Comparison of ENCODE assay signal across 7 mouse cellular contexts in the genomic region with DNA sequence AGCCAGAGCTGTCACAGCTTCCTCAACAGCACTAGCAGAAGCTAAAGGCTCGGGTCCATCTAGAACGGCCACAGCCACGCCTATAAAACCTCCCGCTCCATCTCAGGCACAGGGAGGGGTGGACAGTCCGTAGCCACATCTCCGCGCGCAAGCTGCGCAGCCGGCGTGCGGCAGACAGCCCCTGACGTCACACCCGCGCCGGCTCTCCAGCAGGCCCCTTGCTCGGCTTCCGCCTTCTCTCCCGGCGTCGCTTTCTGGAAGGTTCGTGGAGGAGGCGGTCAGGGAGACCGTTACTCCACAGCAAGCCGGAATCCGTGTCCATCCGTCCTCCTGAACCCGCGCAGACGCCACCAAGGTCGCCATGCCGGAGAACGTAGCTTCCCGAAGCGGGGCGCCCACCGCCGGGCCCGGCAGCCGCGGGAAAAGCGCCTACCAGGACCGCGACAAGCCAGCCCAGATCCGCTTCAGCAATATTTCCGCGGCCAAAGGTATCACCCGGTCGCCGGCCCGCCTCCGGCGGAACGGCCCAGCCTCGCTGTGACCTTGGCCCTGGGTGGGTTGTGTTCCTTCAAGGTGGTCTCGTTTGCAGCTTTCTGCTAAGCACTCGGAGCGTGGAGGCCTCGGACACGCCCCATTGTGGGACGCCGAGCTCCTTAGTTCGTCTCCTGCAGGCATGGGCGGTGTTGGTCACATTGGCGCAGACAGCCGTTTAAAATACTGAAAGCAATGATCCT. TPM values are rescaled to one million over a fixed set of nuclear protein-coding genes. Genes with fewer than 3 reads are reported as not detected.
DNase-seq lines count a peak whose midpoint lies in the region; ATAC-seq lines count a peak whose summit lies in the region.

A gene (plus strand): TSS at position 127 of the 734 bp plus-strand sequence.

- H3K36me3 ChIP-seq in embryonic facial prominence, embryonic 10.5 days (replicated peaks): peaks cover 31% of the 10 kb centered on the region
- H3K36me3 ChIP-seq in limb, embryonic 11.5 days (ENCODE audit: control insufficient read depth, insufficient read depth, low read length): peaks cover 2% of the 10 kb centered on the region; the same call in 1 of the 2 replicates
- H3K36me3 ChIP-seq in midbrain, embryonic 14.5 days (ENCODE audit: control insufficient read depth, insufficient read depth, low read length): peaks cover 23% of the 10 kb centered on the region

- ATAC-seq in granulocyte monocyte progenitor cell, adult 5-6 weeks (replicated peaks; ENCODE audit: poor library complexity, severe bottlenecking): peak; percentile 96
- peak; percentile 98 for ATAC-seq in limb, embryonic 11.5 days (ENCODE audit: insufficient number of reproducible peaks, low FRiP score, low TSS enrichment, low read depth)
- ATAC-seq in midbrain, embryonic 14.5 days (ENCODE audit: low FRiP score, low TSS enrichment): peak; percentile 99

- no peaks in the 10 kb centered on the region for H3K27me3 ChIP-seq in embryonic facial prominence, embryonic 10.5 days (replicated peaks; ENCODE audit: low read depth, poor library complexity, severe bottlenecking)
- H3K27me3 ChIP-seq in limb, embryonic 11.5 days (ENCODE audit: control insufficient read depth, insufficient read depth, low read length): no peaks in the 10 kb centered on the region
- H3K27me3 ChIP-seq in midbrain, embryonic 14.5 days (ENCODE audit: control insufficient read depth, insufficient read depth, low read length): no peaks in the 10 kb centered on the region

- WGBS in embryonic facial prominence, embryonic 10.5 days: under 1% methylated on average over 66 of the region's 66 CpGs
- WGBS in limb, embryonic 11.5 days: under 1% methylated on average over 66 of the region's 66 CpGs
- under 1% methylated on average over 66 of the region's 66 CpGs for WGBS in midbrain, embryonic 14.5 days

- DNase-seq in adrenal gland, postnatal 10 days: peak; percentile 97
- peak; percentile 96 for DNase-seq in embryonic facial prominence, embryonic 10.5 days (ENCODE audit: low spot score)
- DNase-seq in kidney, adult 18-20 months: peak; percentile 95
- DNase-seq in limb, embryonic 11.5 days (ENCODE audit: low spot score): peak; percentile 94
- DNase-seq in midbrain, embryonic 14.5 days: peak; percentile 96
- peak; percentile 86 to 90 for DNase-seq in spleen, adult 18-20 months

- peak within 1 kb of the TSS; percentile 90 for H3K4me3 ChIP-seq in embryonic facial prominence, embryonic 10.5 days
- peak within 1 kb of the TSS; percentile 63 for H3K4me3 ChIP-seq in limb, embryonic 11.5 days (ENCODE audit: low read depth, low read length)
- peak within 1 kb of the TSS; percentile 79 for H3K4me3 ChIP-seq in midbrain, embryonic 14.5 days (replicated peaks; ENCODE audit: low read depth, low read length)

- peak within 1 kb of the TSS; percentile 99 for H3K27ac ChIP-seq in embryonic facial prominence, embryonic 10.5 days (replicated peaks)
- peak within 1 kb of the TSS; percentile 81 for H3K27ac ChIP-seq in limb, embryonic 11.5 days (replicated peaks; ENCODE audit: low read depth, low read length)
- peak within 1 kb of the TSS; percentile 89 for H3K27ac ChIP-seq in midbrain, embryonic 14.5 days (replicated peaks; ENCODE audit: low read depth, low read length)

- peak within 1 kb of the TSS; percentile 92 for H3K4me2 ChIP-seq in limb, embryonic 11.5 days (ENCODE audit: low read depth, severe bottlenecking)
- H3K4me2 ChIP-seq in midbrain, embryonic 14.5 days (ENCODE audit: low read length): peak within 1 kb of the TSS; percentile 98

- no peaks in the 10 kb centered on the region for H3K9me3 ChIP-seq in embryonic facial prominence, embryonic 10.5 days
- H3K9me3 ChIP-seq in limb, embryonic 11.5 days (ENCODE audit: control insufficient read depth, low read length): no peaks in the 10 kb centered on the region
- H3K9me3 ChIP-seq in midbrain, embryonic 14.5 days (ENCODE audit: control insufficient read depth, low read length): no peaks in the 10 kb centered on the region

- H3K9ac ChIP-seq in limb, embryonic 11.5 days (ENCODE audit: low read length): peak within 1 kb of the TSS; percentile 76
- H3K9ac ChIP-seq in midbrain, embryonic 14.5 days (replicated peaks; ENCODE audit: low read length): peak within 1 kb of the TSS; percentile 78

- H3K4me1 ChIP-seq in embryonic facial prominence, embryonic 10.5 days: peaks cover 16% of the 10 kb centered on the region
- H3K4me1 ChIP-seq in limb, embryonic 11.5 days (ENCODE audit: control insufficient read depth, insufficient read depth, low read length): peaks cover 9% of the 10 kb centered on the region
- peaks cover 14% of the 10 kb centered on the region for H3K4me1 ChIP-seq in midbrain, embryonic 14.5 days (ENCODE audit: control insufficient read depth, insufficient read depth, low read length)

RNA-seq across cellular contexts. Expression of the gene that starts here (rescaled TPM):
- 100 to 1,000 TPM; 175 to 185 TPM for total RNA-seq in adrenal gland, postnatal 10 days (2021)
- 422 and 440 TPM in 2 replicates for polyA plus RNA-seq in embryonic facial prominence, embryonic 10.5 days (2016; fragmentation: Nextera tagmentation; extraction: Ambion mirVana)
- total RNA-seq in granulocyte monocyte progenitor cell, adult 5-6 weeks (2014; fragmentation: Nextera tagmentation): 190 and 205 TPM in 2 replicates
- total RNA-seq in granulocyte monocyte progenitor cell, adult 5-6 weeks (2017): 260 and 305 TPM in 2 replicates
- 409 and 417 TPM in 2 replicates for polyA plus RNA-seq in limb, embryonic 11.5 days (2014; fragmentation: Nextera tagmentation; extraction: Ambion mirVana)
- polyA plus RNA-seq in midbrain, embryonic 14.5 days (2014; fragmentation: Nextera tagmentation; extraction: Ambion mirVana): 287 and 336 TPM in 2 replicates

Comparison
In these comparisons a context has a peak if more than half of its experiments do, and no peak if none do; other contexts are left out.
1. Peak in every context shown above with its lines: DNase-seq, ATAC-seq, H3K4me3 ChIP-seq and H3K27ac ChIP-seq.